9 mouse cellular contexts compared by ENCODE assay signal in genomic region chr17:45626577-45627134, GRCm38 (mm10). TPM values are rescaled to one million over a fixed set of nuclear protein-coding genes. Genes with fewer than 3 reads are reported as not detected.
DNase-seq lines count a peak whose midpoint lies in the region; ATAC-seq and TF ChIP-seq lines count a peak whose summit lies in the region.
"Had no signal": no experiment of that assay in that cellular context is flagged by ENCODE, and none has a peak within 500 bp of the region (broad histone marks: within the 10 kb centered on the region; RNA-seq: fewer than 3 reads in every experiment).

No protein-coding gene starts in this region.

- no peaks in the 10 kb centered on the region for H3K79me2 ChIP-seq in C2C12 (ENCODE audit: control insufficient read depth, insufficient read depth)

- H3K4me2 ChIP-seq in embryonic facial prominence, embryonic 12.5 days (replicated peaks), result peak overlapping the region; percentile 35
- H3K4me2 ChIP-seq in limb, embryonic 13.5 days (replicated peaks), result peak overlapping the region; percentile 41
- peak overlapping the region; percentile 45 for H3K4me2 ChIP-seq in midbrain, embryonic 15.5 days

- H3K27ac ChIP-seq in embryonic facial prominence, embryonic 12.5 days, result no peak overlapping the region
- no peak overlapping the region for H3K27ac ChIP-seq in limb, embryonic 13.5 days
- H3K27ac ChIP-seq in midbrain, embryonic 15.5 days, result no peak overlapping the region

- 24% methylated on average over 15 of the region's 15 CpGs for WGBS in embryonic facial prominence, embryonic 12.5 days
- WGBS in limb, embryonic 13.5 days, result 27% methylated on average over 15 of the region's 15 CpGs
- 17% methylated on average over 15 of the region's 15 CpGs for WGBS in midbrain, embryonic 15.5 days

- no peak for ATAC-seq in embryonic facial prominence, embryonic 12.5 days (ENCODE audit: insufficient number of reproducible peaks, insufficient read depth, low FRiP score, low TSS enrichment)
- ATAC-seq in limb, embryonic 13.5 days (ENCODE audit: low FRiP score, low read depth), result no peak; the same call in 1 of the 2 replicates
- no peak; the same call in 1 of the 2 replicates for ATAC-seq in midbrain, embryonic 15.5 days (replicated peaks)

- TF ChIP-seq CTCF in C2C12 (IDR thresholded peaks at IDR 0.05; ENCODE audit: control insufficient read depth, insufficient read depth, insufficient read length), result peak; percentile 47

- H3K4me1 ChIP-seq in embryonic facial prominence, embryonic 12.5 days, result peaks cover 9% of the 10 kb centered on the region; the same call in 1 of the 2 replicates
- peaks cover 5% of the 10 kb centered on the region; the same call in 1 of the 2 replicates for H3K4me1 ChIP-seq in limb, embryonic 13.5 days
- peaks cover 15% of the 10 kb centered on the region for H3K4me1 ChIP-seq in midbrain, embryonic 15.5 days

- no peak overlapping the region for H3K4me3 ChIP-seq in C2C12 (ENCODE audit: insufficient read depth, poor library complexity, severe bottlenecking)
- H3K4me3 ChIP-seq in embryonic facial prominence, embryonic 12.5 days, result no peak overlapping the region
- H3K4me3 ChIP-seq in limb, embryonic 13.5 days, result no peak overlapping the region
- no peak overlapping the region for H3K4me3 ChIP-seq in midbrain, embryonic 15.5 days

- H3K36me3 ChIP-seq in C2C12 (ENCODE audit: control insufficient read depth, insufficient read depth), result no peaks in the 10 kb centered on the region
- H3K36me3 ChIP-seq in embryonic facial prominence, embryonic 12.5 days, result no peaks in the 10 kb centered on the region
- H3K36me3 ChIP-seq in limb, embryonic 13.5 days, result no peaks in the 10 kb centered on the region
- no peaks in the 10 kb centered on the region for H3K36me3 ChIP-seq in midbrain, embryonic 15.5 days (replicated peaks)

- no peaks in the 10 kb centered on the region for H3K79me3 ChIP-seq in C2C12 (ENCODE audit: low read depth)

- no peak overlapping the region for H3K9ac ChIP-seq in embryonic facial prominence, embryonic 12.5 days
- no peak overlapping the region for H3K9ac ChIP-seq in limb, embryonic 13.5 days
- no peak overlapping the region for H3K9ac ChIP-seq in midbrain, embryonic 15.5 days

- no peaks in the 10 kb centered on the region for H3K9me3 ChIP-seq in embryonic facial prominence, embryonic 12.5 days
- H3K9me3 ChIP-seq in limb, embryonic 13.5 days, result no peaks in the 10 kb centered on the region
- no peaks in the 10 kb centered on the region for H3K9me3 ChIP-seq in midbrain, embryonic 15.5 days

- DNase-seq in adrenal gland, postnatal 10 days, result peak; percentile 80
- DNase-seq in heart, adult 8-10 months (ENCODE audit: low spot score), result peak; percentile 81
- peak; percentile 82 for DNase-seq in kidney, adult 9 months
- DNase-seq in spleen, postnatal 4 days (ENCODE audit: low spot score in 2 of 2), result peak; percentile 61 to 83

- no peak overlapping the region for H3ac ChIP-seq in C2C12 (ENCODE audit: control insufficient read depth, insufficient read length, low read depth)

- H3K27me3 ChIP-seq in C2C12 (ENCODE audit: control insufficient read depth, insufficient read depth, insufficient read length), result no peaks in the 10 kb centered on the region
- H3K27me3 ChIP-seq in embryonic facial prominence, embryonic 12.5 days, result no peaks in the 10 kb centered on the region
- H3K27me3 ChIP-seq in limb, embryonic 13.5 days, result peaks cover 5% of the 10 kb centered on the region; the same call in 1 of the 2 replicates
- H3K27me3 ChIP-seq in midbrain, embryonic 15.5 days (replicated peaks), result no peaks in the 10 kb centered on the region

TF ChIP-seq in C2C12, 6 proteins besides CTCF, POLR2A, EP300 and RAD21:
- no peak for TF ChIP-seq CEBPB (IDR thresholded peaks at IDR 0.05; ENCODE audit: low read depth)
- no peak for TF ChIP-seq MYOG (IDR thresholded peaks at IDR 0.05; ENCODE audit: control insufficient read depth, extremely low read depth, insufficient read length)
- TF ChIP-seq USF1 (IDR thresholded peaks at IDR 0.05; ENCODE audit: low read depth), result no peak
- no peak for TF ChIP-seq FOSL1 (IDR thresholded peaks at IDR 0.05; ENCODE audit: insufficient read depth, low read length, poor library complexity, severe bottlenecking)
- no peak for TF ChIP-seq MAX (IDR thresholded peaks at IDR 0.05)
- no peak for TF ChIP-seq MYOD1 (IDR thresholded peaks at IDR 0.05; ENCODE audit: control insufficient read depth, insufficient read length, low read depth)
TF ChIP-seq in C2C12: peak in this region for 0.

RNA-seq across cellular contexts. Expression of gene Mymx, which starts 24.8 kb away (rescaled TPM):
- 1.7 TPM for polyA plus RNA-seq in C2C12 (2012; fragmentation: generic; extraction: Trizol)
- total RNA-seq in adrenal gland, postnatal 10 days (2021), result 1 to 10 TPM in 1 of 2 experiments, under 1 TPM in 1; 0.57 to 1.9 TPM
- polyA plus RNA-seq in embryonic facial prominence, embryonic 12.5 days (2016; fragmentation: Nextera tagmentation; extraction: Ambion mirVana), result 9.2 and 10.7 TPM in 2 replicates
- total RNA-seq in heart, adult 8-10 months (2022), result not detected
- 26.5 and 26.7 TPM in 2 replicates for polyA plus RNA-seq in limb, embryonic 13.5 days (2015; fragmentation: Nextera tagmentation; extraction: Ambion mirVana)
- not detected in 2 replicates for polyA plus RNA-seq in midbrain, embryonic 15.5 days (2015; fragmentation: Nextera tagmentation; extraction: Ambion mirVana)
- polyA plus RNA-seq: gonadal fat pad, adult 2 months had no signal

RNA-seq across cellular contexts. Expression of gene Slc29a1, which starts 27.2 kb away (rescaled TPM):
- 264 TPM for polyA plus RNA-seq in C2C12 (2012; fragmentation: generic; extraction: Trizol)
- 100 to 1,000 TPM; 130 to 145 TPM for total RNA-seq in adrenal gland, postnatal 10 days (2021)
- 59.1 and 60.5 TPM in 2 replicates for polyA plus RNA-seq in embryonic facial prominence, embryonic 12.5 days (2016; fragmentation: Nextera tagmentation; extraction: Ambion mirVana)
- 10 to 100 TPM; 58.9 to 70.8 (median 66.9) TPM for total RNA-seq in heart, adult 8-10 months (2022)
- polyA plus RNA-seq in limb, embryonic 13.5 days (2015; fragmentation: Nextera tagmentation; extraction: Ambion mirVana), result 74.0 and 83.4 TPM in 2 replicates
- polyA plus RNA-seq in midbrain, embryonic 15.5 days (2015; fragmentation: Nextera tagmentation; extraction: Ambion mirVana), result 30.7 and 33.0 TPM in 2 replicates

RNA-seq across cellular contexts. Expression of gene Capn11, which starts 32.5 kb away (rescaled TPM):
- polyA plus RNA-seq in C2C12 (2012; fragmentation: generic; extraction: Trizol), result 0.04 TPM
- under 1 TPM in 1 of 2 experiments, not detected in 1; 0.63 TPM for total RNA-seq in adrenal gland, postnatal 10 days (2021)
- 0.75 and 0.91 TPM in 2 replicates for polyA plus RNA-seq in embryonic facial prominence, embryonic 12.5 days (2016; fragmentation: Nextera tagmentation; extraction: Ambion mirVana)
- total RNA-seq in heart, adult 8-10 months (2022), result under 1 TPM in 1 of 4 experiments, not detected in 3; 0.97 TPM
- polyA plus RNA-seq in limb, embryonic 13.5 days (2015; fragmentation: Nextera tagmentation; extraction: Ambion mirVana), result 0.26 and 0.42 TPM in 2 replicates
- polyA plus RNA-seq in midbrain, embryonic 15.5 days (2015; fragmentation: Nextera tagmentation; extraction: Ambion mirVana), result 0.65 and 1.2 TPM in 2 replicates

RNA-seq across cellular contexts. Expression of gene Hsp90ab1, which starts 53.6 kb away (rescaled TPM):
- 2,021 TPM for polyA plus RNA-seq in C2C12 (2012; fragmentation: generic; extraction: Trizol)
- total RNA-seq in adrenal gland, postnatal 10 days (2021), result 1,000 to 10,000 TPM; 1,111 to 1,198 TPM
- 1,470 and 1,480 TPM in 2 replicates for polyA plus RNA-seq in embryonic facial prominence, embryonic 12.5 days (2016; fragmentation: Nextera tagmentation; extraction: Ambion mirVana)
- 1,000 to 10,000 TPM; 1,121 to 1,613 (median 1,357) TPM for total RNA-seq in heart, adult 8-10 months (2022)
- 1,635 and 1,682 TPM in 2 replicates for polyA plus RNA-seq in limb, embryonic 13.5 days (2015; fragmentation: Nextera tagmentation; extraction: Ambion mirVana)
- 1,488 and 1,537 TPM in 2 replicates for polyA plus RNA-seq in midbrain, embryonic 15.5 days (2015; fragmentation: Nextera tagmentation; extraction: Ambion mirVana)

RNA-seq across cellular contexts. Expression of gene Mrpl14, which starts 59.5 kb away (rescaled TPM):
- 259 TPM for polyA plus RNA-seq in C2C12 (2012; fragmentation: generic; extraction: Trizol)
- 100 to 1,000 TPM; 131 to 137 TPM for total RNA-seq in adrenal gland, postnatal 10 days (2021)
- 137 and 153 TPM in 2 replicates for polyA plus RNA-seq in embryonic facial prominence, embryonic 12.5 days (2016; fragmentation: Nextera tagmentation; extraction: Ambion mirVana)
- 100 to 1,000 TPM; 163 to 174 (median 168) TPM for total RNA-seq in heart, adult 8-10 months (2022)
- 136 and 140 TPM in 2 replicates for polyA plus RNA-seq in limb, embryonic 13.5 days (2015; fragmentation: Nextera tagmentation; extraction: Ambion mirVana)
- polyA plus RNA-seq in midbrain, embryonic 15.5 days (2015; fragmentation: Nextera tagmentation; extraction: Ambion mirVana), result 118 and 124 TPM in 2 replicates
